Mouse (Mus musculus) MEL (cell line): Measurements from ENCODE around the gene Pnpla1.

Experiments
- CTCF ChIP-seq, 3 experiments: IDR thresholded peaks in 2 of 3; conservative IDR thresholded peaks in 1 of 3; 2 replicates each; pipeline ENCODE4 v1.5.1; 2011 to 2012; ENCODE audit warnings: low read length in 3 of 3, low read depth in 2 of 3, mild to moderate bottlenecking in 2 of 3, improper control_type of control experiment in 1 of 3, inconsistent platforms in 1 of 3, mixed read lengths in 1 of 3, moderate library complexity in 1 of 3; ENCODE audit not compliant: control insufficient read depth in 1 of 3, insufficient read depth in 1 of 3, poor library complexity in 1 of 3, severe bottlenecking in 1 of 3
- E2F4 ChIP-seq: IDR thresholded peaks from 2 replicates; pipeline ENCODE4 v1.6.1; 2011; ENCODE audit warnings: low read depth, low read length, improper control_type of control experiment, borderline replicate concordance
- GABPA ChIP-seq: IDR thresholded peaks from 2 replicates; pipeline ENCODE4 v1.6.1; 2012; ENCODE audit warnings: low read depth, mild to moderate bottlenecking, inconsistent platforms, low read length, improper control_type of control experiment, moderate library complexity
- MAX ChIP-seq: IDR thresholded peaks from 2 replicates; pipeline ENCODE4 v1.6.1; 2011; ENCODE audit warnings: low read length, improper control_type of control experiment
- POLR2A ChIP-seq, 2 experiments: IDR thresholded peaks; 2 replicates each; pipeline ENCODE4 v1.6.1; 2011 to 2012; ENCODE audit warnings: low read length in 2 of 2, mild to moderate bottlenecking in 2 of 2, control low read depth in 1 of 2, improper control_type of control experiment in 1 of 2, low read depth in 1 of 2, moderate library complexity in 1 of 2; ENCODE audit not compliant: control insufficient read depth in 1 of 2, insufficient read depth in 1 of 2, poor library complexity in 1 of 2
- RAD21 ChIP-seq: IDR thresholded peaks from 2 replicates; pipeline ENCODE4 v1.6.1; 2011; ENCODE audit warnings: mild to moderate bottlenecking, low read depth, low read length, improper control_type of control experiment
- ZMIZ1 ChIP-seq: IDR thresholded peaks from 2 replicates; pipeline ENCODE4 v1.6.1; 2012; ENCODE audit warnings: low read depth, mild to moderate bottlenecking, inconsistent platforms, low read length, improper control_type of control experiment, moderate library complexity

DNA sequence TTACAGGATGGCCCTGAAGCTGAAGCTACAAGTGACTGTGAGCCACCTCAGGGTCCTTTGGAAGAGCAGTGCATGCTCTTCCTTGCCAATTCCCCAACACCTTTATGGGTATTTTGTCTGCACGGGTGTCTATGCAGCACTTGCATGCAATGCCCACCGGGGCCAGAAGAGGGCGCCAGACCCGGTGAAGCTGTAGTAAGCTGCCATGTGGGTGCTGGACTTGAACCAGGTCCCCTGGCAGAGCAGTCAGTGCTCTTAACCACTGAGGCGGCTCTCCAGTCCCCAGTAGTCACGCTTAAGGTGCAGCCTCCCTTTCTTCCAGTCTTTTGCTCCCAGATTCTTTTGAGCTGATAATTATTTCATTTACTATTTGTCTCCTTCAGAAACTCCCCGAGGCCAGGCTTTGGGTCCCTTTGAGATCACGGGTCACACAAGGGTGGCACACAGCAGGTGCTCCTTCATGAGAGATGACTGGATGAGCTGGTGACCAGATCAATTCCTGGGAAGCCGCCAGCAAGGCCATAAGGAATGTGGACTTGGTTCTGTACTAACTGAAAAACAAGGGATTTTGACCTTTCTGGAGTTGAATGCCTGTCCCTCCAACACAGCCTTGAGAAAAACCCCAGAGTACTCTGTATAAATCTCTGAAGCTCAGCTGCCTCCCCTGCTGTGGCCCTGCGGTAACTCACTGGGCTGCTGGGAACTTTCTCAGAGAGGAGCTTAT is 78.6 kb downstream of the Pnpla1 start:
- TF ChIP-seq POLR2A (IDR thresholded peaks at IDR 0.05; ENCODE audit: control insufficient read depth in 1 of 2, insufficient read depth in 1 of 2, low read depth in 1 of 2, low read length in 2 of 2, poor library complexity in 1 of 2) (no peak), CTCF (IDR thresholded peaks at IDR 0.05 in 2 of 3, conservative IDR thresholded peaks at IDR 0.05 in 1 of 3; ENCODE audit: control insufficient read depth in 1 of 3, insufficient read depth in 1 of 3, low read depth in 2 of 3, low read length in 3 of 3, poor library complexity in 1 of 3, severe bottlenecking in 1 of 3) (peak; percentile 74 to 95 (median 90)), MAX (no peak), E2F4 (no peak), GABPA (no peak), ZMIZ1 (no peak), RAD21 (peak; percentile 35)
